Mouse (Mus musculus) frontal cortex, postnatal 14 days (tissue): ENCODE results near the gene Card10.

Experiments used
- DNase-seq, 2 experiments: peaks; one replicate each; pipeline ENCODE4 v3.0.0; 2022; ENCODE audit warnings: low spot score in 2 of 2

Gene Card10

GRCm38 (mm10) chr15:78834233-78835005, 31.6 kb upstream of the Card10 start:
- DNase-seq = no peak

DNA sequence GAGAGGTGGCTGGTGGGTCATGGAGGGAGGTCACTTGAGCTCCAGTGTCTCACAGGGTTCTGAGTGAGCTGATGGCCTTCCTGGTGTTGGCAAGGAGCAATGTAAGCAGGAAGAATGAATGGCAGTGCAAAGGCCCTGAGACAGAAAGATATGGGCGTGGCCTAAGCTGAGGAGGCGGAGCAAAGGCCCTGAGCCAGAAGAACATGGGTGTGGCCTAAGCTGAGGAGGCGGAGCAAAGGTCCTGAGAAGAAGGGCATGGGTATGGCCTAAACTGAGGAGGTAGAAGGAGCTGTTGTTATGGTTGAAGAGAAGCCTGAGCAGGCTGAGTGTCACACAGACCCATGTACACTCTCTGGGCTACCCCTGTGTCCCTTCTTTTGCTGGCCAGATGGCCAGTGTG, 30.7 kb upstream of the Card10 start:
- no peak for DNase-seq

- DNase-seq = peak; percentile 43 to 71
Observed at GRCm38 (mm10) chr15:78832701-78833123, 29.9 kb upstream of the Card10 start.

DNA sequence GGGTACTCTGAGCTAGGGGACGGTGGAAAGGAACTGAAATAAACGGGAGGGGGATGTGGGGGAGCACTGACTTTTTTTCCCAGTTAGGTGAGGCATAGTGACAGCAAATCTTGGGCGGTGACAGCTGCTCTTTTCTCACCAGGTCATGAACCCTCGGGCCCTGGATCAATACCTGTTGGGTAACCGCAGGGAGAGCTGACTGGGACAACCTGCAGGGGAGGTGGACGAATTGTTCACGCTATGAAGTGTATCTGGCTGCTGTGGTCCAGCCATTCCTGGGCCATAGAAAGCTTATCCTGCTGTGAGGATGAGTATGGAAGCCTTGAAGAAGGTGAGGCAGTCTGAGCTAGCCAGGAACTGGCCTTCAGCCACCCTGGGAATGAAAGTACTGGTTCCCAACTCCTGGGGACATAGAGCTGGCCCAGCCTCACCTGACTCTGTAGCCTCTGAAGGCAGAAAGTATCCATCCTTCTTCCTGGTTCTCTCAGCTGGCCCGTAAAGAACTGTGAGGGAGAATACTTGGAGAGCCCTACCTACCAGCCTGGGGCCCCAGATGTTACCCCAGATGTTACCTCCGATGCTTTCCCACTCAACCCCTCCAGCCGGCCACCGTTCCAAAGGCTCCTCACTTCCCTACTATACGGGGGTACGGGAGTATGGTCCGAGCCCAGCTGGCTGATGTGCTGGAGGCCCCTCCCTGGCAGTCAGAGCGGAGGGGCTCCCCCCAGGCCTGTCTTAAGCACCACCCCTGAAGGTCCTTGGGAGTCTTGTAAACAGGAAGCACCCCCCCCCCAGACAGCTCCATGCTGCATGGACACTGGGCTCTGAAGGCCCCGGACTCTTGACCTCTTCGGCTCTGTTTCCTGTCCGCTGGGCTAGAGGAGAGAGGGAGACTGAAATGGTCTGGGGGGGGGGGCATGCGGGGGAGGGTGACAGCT, 29.1 kb upstream of the Card10 start:
- DNase-seq = no peak

DNA sequence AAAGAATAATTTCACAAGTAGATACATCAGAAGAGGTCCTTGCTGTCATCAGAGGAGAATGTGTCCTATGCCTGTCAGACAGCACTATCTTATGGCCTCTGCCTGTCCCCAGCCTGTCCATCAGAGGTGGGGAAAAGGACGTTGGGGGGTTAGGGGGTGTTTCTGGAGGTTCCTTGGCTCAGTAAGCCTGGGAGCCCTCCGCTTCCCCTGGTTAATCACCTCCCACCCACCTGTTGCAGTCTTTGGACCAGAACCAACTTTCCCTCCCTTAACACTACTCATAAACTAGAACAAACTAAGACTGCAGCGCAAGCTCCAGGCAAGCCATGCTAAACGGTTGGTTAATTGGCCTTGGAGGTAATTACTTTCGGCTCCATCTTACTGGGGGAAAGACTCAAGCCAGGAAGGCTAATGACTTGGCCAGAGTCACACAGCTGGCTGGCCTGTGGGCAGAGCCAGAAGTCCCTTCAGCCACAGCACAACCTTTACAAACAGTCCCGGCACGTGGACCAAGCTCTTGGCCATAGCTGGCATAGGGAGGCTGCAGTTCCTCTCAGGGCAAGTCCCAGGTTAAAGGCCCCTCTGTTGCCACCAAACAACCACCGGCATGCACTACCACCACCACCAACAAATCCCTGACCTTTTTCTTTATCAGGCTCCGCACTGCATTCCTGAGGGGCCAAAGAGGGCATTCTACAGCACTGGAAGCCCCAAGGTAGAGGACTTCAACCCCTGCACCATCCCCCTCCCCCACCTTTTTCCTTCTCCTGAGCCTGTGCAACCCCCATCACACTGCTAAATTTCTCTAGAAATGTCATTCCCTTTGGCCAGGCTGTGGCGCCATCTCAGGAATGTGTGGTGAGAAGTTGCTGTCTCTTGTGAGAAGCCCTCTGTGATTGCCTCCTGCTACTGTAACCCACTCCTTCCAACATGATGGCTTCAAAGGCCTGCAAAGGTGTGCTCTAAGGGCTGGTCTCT, 28.2 kb upstream of the Card10 start:
- no peak for DNase-seq

GRCm38 (mm10) chr15:78829636-78830035, 26.8 kb upstream of the Card10 start:
- DNase-seq = no peak

DNA sequence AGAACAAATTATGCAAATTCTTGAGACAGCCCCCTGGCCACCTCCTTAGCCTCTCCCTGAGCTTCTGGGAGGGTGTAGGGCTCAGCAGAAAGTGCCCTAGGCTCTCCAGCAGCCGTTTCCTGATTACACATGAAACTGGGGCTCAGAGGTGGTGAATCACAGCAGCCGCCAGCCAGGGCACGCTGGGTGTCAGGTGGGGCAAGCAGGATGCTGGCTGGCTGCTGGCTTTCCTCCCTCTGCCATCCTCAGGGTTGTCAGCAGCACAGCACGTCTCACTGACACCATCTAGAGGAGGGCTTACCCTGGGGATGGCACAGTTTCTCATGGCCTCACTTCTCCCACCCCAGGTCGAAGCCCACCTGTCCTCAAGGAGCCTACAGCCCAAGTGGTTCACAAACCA, 25.5 kb upstream of the Card10 start:
- no peak for DNase-seq

GRCm38 (mm10) chr15:78826213-78827204, 23.7 kb upstream of the Card10 start:
- DNase-seq = peak; percentile 49 to 59

DNA sequence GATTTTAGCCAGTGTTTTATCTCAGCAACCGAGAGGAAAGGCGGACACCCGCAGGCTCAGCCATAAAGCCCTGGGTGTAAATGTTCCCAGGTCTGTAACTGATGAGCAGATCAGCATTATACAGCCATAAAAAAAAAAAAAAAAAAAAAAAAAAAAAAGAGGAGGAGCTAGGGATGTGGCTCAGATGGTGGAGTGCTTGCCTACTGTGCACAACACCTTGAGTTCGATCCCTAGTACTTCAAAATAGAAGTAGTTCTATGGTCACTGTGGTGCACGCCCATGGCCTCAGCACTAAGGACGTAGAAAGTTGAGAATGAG, 13.2 kb upstream of the Card10 start:
- DNase-seq = no peak

DNA sequence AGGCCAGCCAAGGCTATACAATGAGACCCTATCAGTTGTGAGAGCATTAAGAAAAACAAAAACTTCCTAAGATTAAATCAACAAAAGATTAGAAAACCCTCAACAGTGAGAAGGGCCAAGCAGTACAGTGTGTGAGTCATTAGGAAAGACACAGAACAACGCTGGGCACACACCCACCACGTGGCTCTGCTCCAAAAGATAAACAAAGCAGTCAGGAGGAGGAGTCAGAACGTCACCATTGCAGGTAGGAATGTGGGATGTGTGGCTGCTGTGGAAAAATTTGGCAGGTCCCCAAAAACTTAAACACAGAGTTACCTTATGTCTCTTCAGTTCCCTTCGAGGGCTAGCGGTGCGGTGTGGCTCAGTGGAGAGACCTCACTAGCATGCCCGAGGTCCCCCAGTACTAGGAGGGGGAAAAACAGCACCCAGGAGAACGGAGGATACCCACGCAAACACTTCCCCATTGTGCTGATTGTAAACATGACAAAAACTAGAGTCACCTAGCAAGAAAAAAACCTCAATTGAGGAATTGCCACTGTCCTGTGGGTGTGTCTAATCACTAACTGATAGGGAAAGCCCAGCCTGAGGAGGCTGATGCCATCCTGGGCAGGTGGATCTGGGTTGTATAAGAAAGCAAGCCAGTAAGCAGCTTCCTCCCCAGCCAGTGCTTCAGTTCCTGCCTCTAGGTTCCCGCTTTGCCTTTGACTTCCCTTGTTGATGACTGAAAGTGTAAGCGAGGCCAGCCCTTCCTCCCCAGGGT, 12.7 kb upstream of the Card10 start:
- no peak for DNase-seq

DNA sequence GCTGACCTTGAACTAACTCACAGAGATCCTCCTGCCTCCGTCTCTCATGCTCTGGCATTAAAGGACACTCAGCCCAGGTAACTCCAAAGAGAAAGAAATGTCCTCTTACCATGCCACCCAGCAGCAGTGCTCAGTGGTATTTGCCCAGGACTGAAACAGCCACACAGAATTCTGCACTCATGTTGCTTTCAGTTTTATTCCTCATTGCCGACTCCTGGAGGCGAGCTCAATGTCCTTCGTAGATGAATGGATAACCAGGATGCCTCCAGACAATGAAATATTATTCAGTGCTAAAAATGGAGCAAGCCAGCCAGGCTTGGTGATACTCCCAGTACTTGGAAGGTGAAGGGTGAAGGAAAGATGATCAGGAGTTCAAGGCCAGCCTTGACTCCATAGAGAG, 10.8 kb upstream of the Card10 start:
- no peak for DNase-seq

DNA sequence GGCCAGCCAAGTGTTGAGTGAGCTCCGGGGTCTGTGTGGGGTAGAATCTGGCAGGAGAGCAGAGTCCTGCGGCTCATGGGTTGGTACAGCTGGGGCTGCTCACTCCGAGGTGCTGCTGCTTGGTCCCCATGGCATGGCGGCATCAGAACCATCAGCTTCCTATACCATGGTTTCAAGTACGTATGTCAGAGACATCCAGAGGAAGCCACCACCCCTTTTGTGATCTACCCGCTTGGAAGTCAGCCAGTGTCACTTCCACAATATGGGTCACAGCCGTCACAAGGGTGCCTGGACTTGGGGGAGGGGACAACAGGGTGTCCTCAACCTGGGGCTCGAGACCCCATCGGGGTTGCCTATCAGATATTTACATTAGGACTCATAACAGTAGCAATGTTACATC, 7.3 kb upstream of the Card10 start:
- DNase-seq = no peak

DNA sequence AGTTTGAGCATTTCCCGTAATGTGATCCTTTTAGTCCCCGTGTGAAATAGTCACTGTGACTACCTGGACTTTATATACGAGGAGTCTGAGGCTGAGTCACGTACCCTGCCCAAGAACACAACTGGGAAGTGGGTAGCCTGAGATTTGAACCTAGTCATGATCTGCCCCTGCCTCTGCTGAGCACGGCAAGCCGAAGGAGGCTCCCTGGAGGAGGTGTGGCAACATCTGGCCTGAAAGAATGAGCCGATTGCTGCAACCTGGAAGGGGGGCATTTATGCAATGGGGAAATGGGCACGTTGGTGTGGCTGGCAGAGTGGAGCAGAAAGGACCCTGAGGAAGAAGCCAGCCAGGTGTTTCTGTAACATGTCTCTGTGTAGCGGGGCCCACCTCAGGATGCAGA, 6.9 kb upstream of the Card10 start:
- no peak for DNase-seq

GRCm38 (mm10) chr15:78808980-78809379, 6.1 kb upstream of the Card10 start:
- no peak for DNase-seq

DNA sequence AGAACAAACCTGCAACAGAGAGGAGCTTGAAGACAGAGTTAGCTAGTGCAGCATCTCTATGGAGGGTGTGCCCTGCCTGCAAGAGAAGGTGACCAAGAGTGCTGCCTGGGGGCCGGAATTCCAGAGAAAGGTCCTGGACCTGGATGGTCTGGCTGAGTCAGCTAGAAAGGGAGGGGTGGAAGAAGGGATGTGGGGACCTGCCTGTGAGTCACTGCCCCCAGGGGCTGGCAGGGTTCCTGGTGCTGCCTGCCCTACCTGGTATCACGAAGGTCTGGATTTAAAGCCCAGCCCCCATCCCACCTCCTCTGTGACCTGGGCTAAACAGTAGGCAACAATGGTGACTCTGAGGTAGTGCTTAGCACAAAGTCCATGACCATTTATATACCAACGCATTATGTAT, 4.3 kb upstream of the Card10 start:
- no peak for DNase-seq

- DNase-seq = no peak
Observed at GRCm38 (mm10) chr15:78806614-78807013, 3.8 kb upstream of the Card10 start.

GRCm38 (mm10) chr15:78805351-78805750, 2.5 kb upstream of the Card10 start:
- no peak for DNase-seq

DNA sequence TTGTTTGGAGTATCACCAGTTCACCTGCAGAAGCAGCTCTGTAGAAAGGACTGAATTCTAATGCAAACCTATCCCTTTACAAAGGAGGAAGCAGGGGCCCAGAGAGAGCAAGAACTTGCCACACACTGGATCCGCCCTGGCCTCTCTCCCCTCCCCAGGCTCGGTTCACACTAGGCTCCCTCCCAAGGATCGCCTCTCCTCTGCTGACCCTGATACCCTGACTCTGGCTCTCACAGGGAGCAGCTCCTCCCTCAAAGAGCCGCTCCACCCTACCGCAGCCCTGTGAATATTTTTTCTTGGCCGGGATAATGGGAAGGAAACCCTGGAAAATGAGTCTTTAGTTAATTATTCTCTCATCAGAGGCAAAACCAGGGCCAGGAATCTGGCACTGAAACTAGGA, 1.5 kb upstream of the Card10 start:
- DNase-seq = no peak

DNA sequence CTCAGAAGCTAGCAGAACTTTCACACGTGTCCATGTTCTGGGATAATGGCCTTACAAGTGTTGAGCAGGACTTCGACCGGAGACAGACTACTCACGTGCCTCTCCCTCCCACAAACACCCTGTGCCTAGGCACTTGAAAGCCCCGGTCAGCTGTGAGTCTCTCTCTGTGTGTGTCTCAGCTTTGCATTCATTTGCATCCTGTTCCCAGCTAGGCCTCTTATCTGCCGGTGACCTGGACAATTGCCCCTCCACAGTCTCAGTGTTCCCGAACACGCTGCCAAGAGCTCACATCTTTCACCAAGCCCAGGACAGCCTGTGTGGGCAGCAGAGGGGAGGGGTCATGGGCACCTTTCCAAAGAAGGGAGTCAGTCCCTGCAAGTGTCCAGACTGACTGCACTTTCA, 658 bp upstream of the Card10 start:
- DNase-seq = no peak
